Mouse (Mus musculus): ENCODE measurements around the gene Cep131.

The Cep131 gene

DNA sequence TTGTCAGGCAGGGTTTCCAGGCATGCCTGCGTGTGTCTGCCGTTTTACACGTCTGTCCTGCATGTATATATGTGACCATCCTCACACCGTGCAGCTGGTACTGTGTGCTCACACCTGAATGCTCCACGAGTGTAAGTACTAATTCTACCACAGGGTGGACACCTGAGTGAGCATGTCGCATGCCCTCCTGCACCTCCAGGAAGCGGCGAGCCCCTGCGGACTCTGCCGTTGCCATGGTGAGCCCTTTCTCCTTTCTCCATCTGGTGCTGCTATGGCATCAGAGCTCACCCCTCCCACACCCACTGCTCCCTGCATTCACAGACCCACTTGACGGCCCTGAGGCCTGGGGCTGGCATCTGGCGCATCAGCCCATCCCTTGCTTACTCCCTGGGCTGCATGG lies 63.8 kb downstream of the Cep131 start:
- DNase-seq (ENCODE audit: low spot score) = no peak

DNA sequence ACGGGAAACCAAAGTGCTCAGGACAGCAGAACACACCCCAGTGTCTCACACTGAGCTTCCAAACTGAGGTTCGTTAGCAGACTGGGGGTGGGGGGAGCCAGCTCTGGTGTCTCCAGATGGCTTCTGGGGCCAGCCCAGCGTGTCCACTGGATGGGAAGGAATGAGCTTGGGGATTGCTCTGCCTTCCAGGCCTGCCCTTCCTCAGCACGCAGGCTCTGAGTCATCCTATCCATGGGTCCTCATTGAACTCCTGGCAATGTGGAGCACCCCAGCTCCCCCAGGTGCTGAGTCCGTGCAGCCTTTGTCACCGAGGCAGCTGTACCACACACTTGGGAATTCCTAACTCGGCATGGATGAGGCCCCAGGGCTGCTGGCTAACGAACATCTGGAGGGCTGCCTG lies 64.4 kb downstream of the Cep131 start:
- no peak for DNase-seq (ENCODE audit: low spot score)

DNA sequence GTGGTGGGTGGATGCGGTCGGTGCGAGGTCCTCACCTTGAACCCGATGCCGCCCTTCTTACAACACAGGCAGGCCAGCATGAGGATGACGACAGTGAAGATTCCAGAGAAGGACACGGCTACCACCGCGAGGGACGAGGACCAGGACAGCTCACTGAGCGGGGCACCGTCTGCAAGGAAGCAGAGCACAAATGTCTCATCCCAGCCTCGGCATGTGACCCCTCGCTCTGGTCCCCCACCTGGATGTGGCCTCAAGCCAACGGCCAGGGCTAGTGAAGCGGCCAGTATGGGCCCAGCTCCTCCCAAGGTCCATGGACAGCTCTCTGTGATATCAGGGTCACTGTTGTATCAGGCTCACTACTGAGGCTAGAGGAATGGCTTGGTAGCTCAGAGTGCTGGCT lies 65.3 kb downstream of the Cep131 start:
- no peak for DNase-seq (ENCODE audit: low spot score)

DNA sequence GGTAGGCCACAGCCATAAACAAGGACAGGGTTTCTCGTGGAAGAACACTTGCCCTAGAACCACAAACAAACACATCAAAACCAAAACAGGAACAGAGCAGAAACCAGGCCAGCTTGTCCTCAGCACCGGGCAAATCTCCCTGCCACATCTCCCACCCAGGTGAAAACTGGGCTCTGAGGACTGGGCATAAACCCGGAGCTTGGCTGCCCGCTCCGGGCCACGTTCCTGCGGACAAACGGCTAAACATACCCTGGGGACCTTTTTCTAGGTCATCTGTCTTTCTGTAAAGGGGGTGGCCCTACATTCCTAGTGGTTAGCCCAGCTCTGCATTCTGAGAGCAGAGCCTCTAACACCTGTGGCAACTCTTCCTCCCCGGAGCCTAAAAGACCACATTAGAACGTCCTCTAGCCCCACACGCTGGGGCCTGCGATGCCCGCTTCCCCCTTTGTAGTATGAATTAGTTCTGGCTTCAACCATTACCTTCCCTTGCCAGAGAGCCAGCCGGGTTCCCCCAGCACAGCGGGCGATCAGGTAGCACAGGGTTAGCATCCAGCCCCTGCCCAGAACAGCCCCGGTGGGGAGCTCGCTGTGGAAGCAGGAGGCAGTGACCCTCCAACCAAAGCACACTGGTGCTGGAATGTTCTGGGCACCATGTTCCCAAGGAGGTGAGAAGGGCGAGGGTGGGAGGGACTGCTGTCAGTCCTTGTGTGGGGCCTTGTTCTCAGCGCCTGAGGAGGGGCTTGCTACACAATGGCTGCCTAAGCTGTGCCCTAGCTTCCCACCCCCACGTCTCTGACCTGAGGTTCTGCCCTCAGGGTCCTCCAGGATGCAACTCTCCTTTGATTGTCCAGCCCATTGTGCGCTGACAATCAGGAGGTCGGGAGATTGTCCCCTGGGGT lies 66.8 kb downstream of the Cep131 start:
- no peak for DNase-seq (ENCODE audit: low spot score)

DNA sequence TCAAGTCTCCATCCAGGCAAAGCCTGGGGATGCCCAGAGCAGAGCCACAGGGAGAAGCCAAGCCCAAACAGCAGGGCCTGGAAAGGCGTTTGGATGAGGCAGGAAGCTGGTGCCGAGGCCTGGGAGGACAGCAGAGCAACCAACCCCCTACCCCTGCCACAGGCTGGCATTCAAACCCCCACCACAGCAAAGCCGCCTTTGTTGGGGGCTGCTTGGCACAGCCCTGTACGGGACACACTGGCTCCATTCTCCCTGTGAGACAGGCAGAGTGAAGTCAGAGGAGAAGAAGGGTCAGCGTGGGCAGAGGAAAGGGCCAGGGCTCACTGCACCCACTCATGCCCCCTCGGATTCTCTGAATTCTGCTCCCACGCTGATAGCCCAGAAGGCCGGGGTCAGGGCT lies 69.6 kb downstream of the Cep131 start:
- no peak for DNase-seq (ENCODE audit: low spot score)

DNA sequence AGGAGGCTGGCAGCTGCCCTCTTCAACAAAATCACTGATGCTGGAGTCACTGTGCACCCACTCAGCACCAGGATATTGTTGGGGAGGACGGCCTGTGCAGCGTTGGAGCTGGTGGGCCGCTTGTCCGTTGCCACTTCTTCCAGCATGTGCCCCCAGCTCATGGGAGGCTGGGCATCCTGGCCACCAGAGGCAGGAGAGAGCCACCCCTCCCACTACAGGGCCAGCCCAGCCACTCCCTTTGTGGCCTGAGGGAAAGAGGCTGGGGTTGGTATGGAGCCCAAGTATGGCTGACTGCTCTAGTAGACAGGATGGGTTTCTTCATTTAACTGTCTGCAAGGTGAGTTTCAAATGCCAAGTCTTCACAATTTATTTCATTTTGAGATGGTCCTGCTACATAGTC lies 71.9 kb downstream of the Cep131 start:
- DNase-seq (ENCODE audit: low spot score) = no peak

Measured in c-Kit-positive CD71-positive TER-119-positive erythroid progenitor cells, embryonic 14.5 days (primary cell).